Mouse (Mus musculus) liver, embryonic 14.5 days (tissue): ENCODE results near the gene Tmod2.

Source experiments
- CTCF ChIP-seq: IDR thresholded peaks from 2 replicates; pipeline ENCODE4 v1.5.1; 2016; ENCODE audit warnings: antibody characterized with exemption, low read depth, control low read depth
- EP300 ChIP-seq: IDR thresholded peaks from 2 replicates; pipeline ENCODE4 v1.6.1; 2016; ENCODE audit warnings: antibody characterized with exemption, low read depth

GRCm38 (mm10) chr9:75601510-75601909, 9.6 kb downstream of the Tmod2 start:
- no peak for TF ChIP-seq CTCF
- TF ChIP-seq EP300: no peak
